Comparison of ENCODE assay signal across 12 mouse cellular contexts in the genomic region with DNA sequence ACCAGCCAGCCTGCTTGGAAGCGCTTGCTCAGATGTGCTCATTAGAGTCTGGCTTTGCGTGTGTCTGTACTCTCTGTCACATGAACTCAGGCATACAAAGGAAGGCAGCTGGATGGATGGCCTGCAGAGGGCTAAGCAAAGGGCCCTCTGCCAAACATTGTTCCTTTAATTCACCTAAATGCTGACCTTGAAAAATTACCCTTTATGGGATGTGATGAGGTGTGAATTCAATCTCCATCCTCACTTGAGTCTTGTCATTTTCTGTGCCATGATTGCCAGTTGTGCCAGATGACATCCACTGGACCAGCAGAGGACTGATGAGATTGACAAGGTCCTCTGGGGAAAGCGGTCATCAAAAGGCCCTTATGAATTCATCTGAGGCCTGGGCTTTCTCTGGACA.
DNase-seq lines count a peak whose midpoint lies in the region; ATAC-seq and TF ChIP-seq lines count a peak whose summit lies in the region.
"Had no signal": no experiment of that assay in that cellular context is flagged by ENCODE, and none has a peak within 500 bp of the region (broad histone marks: within the 10 kb centered on the region; RNA-seq: fewer than 3 reads in every experiment).

No protein-coding gene starts in this region.

- H3K4me3 ChIP-seq in embryonic facial prominence, embryonic 12.5 days, result no peak overlapping the region
- no peak overlapping the region for H3K4me3 ChIP-seq in embryonic facial prominence, embryonic 10.5 days
- no peak overlapping the region for H3K4me3 ChIP-seq in forebrain, embryonic 15.5 days
- no peak overlapping the region for H3K4me3 ChIP-seq in midbrain, postnatal 0 days (ENCODE audit: low read depth, low read length)

- no peak for ATAC-seq in embryonic facial prominence, embryonic 12.5 days (ENCODE audit: insufficient number of reproducible peaks, insufficient read depth, low FRiP score, low TSS enrichment)
- ATAC-seq in forebrain, embryonic 15.5 days (replicated peaks), result no peak
- ATAC-seq in midbrain, postnatal 0 days (ENCODE audit: low FRiP score), result no peak
- no peak for ATAC-seq in frontal cortex, adult (ENCODE audit: low TSS enrichment)

- H3K9me3 ChIP-seq in embryonic facial prominence, embryonic 12.5 days, result no peaks in the 10 kb centered on the region
- H3K9me3 ChIP-seq in embryonic facial prominence, embryonic 10.5 days, result no peaks in the 10 kb centered on the region
- no peaks in the 10 kb centered on the region for H3K9me3 ChIP-seq in forebrain, embryonic 15.5 days
- H3K9me3 ChIP-seq in midbrain, postnatal 0 days (ENCODE audit: low read length), result no peaks in the 10 kb centered on the region

- H3K27me3 ChIP-seq in embryonic facial prominence, embryonic 12.5 days, result no peaks in the 10 kb centered on the region
- H3K27me3 ChIP-seq in embryonic facial prominence, embryonic 10.5 days (replicated peaks; ENCODE audit: low read depth, poor library complexity, severe bottlenecking), result no peaks in the 10 kb centered on the region
- no peaks in the 10 kb centered on the region for H3K27me3 ChIP-seq in forebrain, embryonic 15.5 days
- H3K27me3 ChIP-seq in midbrain, postnatal 0 days (ENCODE audit: insufficient read depth, low read length), result no peaks in the 10 kb centered on the region

- TF ChIP-seq CTCF in midbrain, postnatal 0 days (IDR thresholded peaks at IDR 0.05), result no peak

- 59% methylated on average over 3 of the region's 3 CpGs for WGBS in embryonic facial prominence, embryonic 12.5 days
- 75% methylated on average over 3 of the region's 3 CpGs for WGBS in embryonic facial prominence, embryonic 10.5 days
- 47% methylated on average over 3 of the region's 3 CpGs for WGBS in forebrain, embryonic 15.5 days
- WGBS in midbrain, postnatal 0 days, result 43% methylated on average over 3 of the region's 3 CpGs

- peak overlapping the region; percentile 66 for H3K27ac ChIP-seq in embryonic facial prominence, embryonic 12.5 days
- no peak overlapping the region; the same call in 1 of the 2 replicates for H3K27ac ChIP-seq in embryonic facial prominence, embryonic 10.5 days (replicated peaks)
- 0 out of 2 replicates have a peak overlapping the region, but pooled peaks have one; percentile 12 for H3K27ac ChIP-seq in forebrain, embryonic 15.5 days (replicated peaks)
- no peak overlapping the region for H3K27ac ChIP-seq in midbrain, postnatal 0 days (ENCODE audit: low read depth, low read length)

- DNase-seq in embryonic facial prominence, embryonic 10.5 days (ENCODE audit: low spot score), result no peak
- peak; percentile 17 for DNase-seq in kidney, postnatal 14 days
- DNase-seq in kidney, postnatal 4 days, result no peak
- peak; percentile 51 for DNase-seq in midbrain, postnatal 0 days (ENCODE audit: low spot score)
- DNase-seq in spleen, postnatal 14 days (ENCODE audit: low spot score in 2 of 2), result no peak
- DNase-seq: cerebellum, adult 11 months; spleen, adult 18-20 months; thymus, postnatal 25 days had no signal

- no peaks in the 10 kb centered on the region for H3K36me3 ChIP-seq in embryonic facial prominence, embryonic 12.5 days
- no peaks in the 10 kb centered on the region for H3K36me3 ChIP-seq in embryonic facial prominence, embryonic 10.5 days (replicated peaks)
- no peaks in the 10 kb centered on the region for H3K36me3 ChIP-seq in forebrain, embryonic 15.5 days
- H3K36me3 ChIP-seq in midbrain, postnatal 0 days (ENCODE audit: insufficient read depth, low read length), result no peaks in the 10 kb centered on the region
- H3K36me3 ChIP-seq: G1E had no signal

- H3K4me2 ChIP-seq in embryonic facial prominence, embryonic 12.5 days (replicated peaks), result no peak overlapping the region
- H3K4me2 ChIP-seq in forebrain, embryonic 15.5 days (replicated peaks), result no peak overlapping the region
- H3K4me2 ChIP-seq in midbrain, postnatal 0 days (ENCODE audit: low read depth, low read length, poor library complexity, severe bottlenecking), result no peak overlapping the region

- H3K9ac ChIP-seq in embryonic facial prominence, embryonic 12.5 days, result no peak overlapping the region
- H3K9ac ChIP-seq in forebrain, embryonic 15.5 days (replicated peaks), result no peak overlapping the region
- H3K9ac ChIP-seq in midbrain, postnatal 0 days (replicated peaks; ENCODE audit: low read length, poor library complexity, severe bottlenecking), result no peak overlapping the region

- peaks cover 33% of the 10 kb centered on the region for H3K4me1 ChIP-seq in embryonic facial prominence, embryonic 12.5 days
- peaks cover 34% of the 10 kb centered on the region for H3K4me1 ChIP-seq in embryonic facial prominence, embryonic 10.5 days
- peaks cover 13% of the 10 kb centered on the region for H3K4me1 ChIP-seq in forebrain, embryonic 15.5 days
- H3K4me1 ChIP-seq in midbrain, postnatal 0 days (ENCODE audit: insufficient read depth, low read length), result no peaks in the 10 kb centered on the region

Comparison
In these comparisons a context has a peak if more than half of its experiments do, and no peak if none do; other contexts are left out.
1. H3K27ac ChIP-seq: peak in embryonic facial prominence, embryonic 12.5 days (single experiment) and forebrain, embryonic 15.5 days (single experiment); none in embryonic facial prominence, embryonic 10.5 days (single experiment) and midbrain, postnatal 0 days (single experiment).
2. DNase-seq: peak in kidney, postnatal 14 days (single experiment) and midbrain, postnatal 0 days (single experiment); none in embryonic facial prominence, embryonic 10.5 days (single experiment), kidney, postnatal 4 days (0 of 2) and spleen, postnatal 14 days (0 of 2).